Mouse (Mus musculus): ENCODE measurements at regions not wholly inside any gene's neighbourhood (a gene's known extent, or its start where the extent isn't known, plus 50 kb on each side); places are given as distances from the start of the nearest gene placed in this dataset.

DNA sequence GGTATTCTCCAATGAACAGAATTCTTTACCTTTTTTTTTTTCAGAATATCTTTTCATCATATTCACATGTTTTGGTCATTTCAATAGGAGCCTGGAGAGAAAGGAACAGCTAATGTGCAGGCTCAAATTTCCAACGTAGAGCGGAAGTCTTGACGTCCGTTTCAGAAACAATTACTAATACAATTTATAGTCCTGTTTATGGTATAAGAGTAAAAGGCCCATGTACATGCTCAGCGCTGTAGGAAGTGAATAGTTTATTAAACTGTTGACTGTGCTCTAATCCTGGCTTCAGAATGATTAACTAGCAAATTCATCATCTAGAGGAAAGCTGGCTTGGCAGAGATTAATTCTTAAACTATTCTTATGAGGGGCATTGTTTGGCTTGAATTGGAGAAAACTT is 142.1 kb downstream of the Pik3r1 start:
- no peak for DNase-seq (ENCODE audit: low spot score in 2 of 2)

DNA sequence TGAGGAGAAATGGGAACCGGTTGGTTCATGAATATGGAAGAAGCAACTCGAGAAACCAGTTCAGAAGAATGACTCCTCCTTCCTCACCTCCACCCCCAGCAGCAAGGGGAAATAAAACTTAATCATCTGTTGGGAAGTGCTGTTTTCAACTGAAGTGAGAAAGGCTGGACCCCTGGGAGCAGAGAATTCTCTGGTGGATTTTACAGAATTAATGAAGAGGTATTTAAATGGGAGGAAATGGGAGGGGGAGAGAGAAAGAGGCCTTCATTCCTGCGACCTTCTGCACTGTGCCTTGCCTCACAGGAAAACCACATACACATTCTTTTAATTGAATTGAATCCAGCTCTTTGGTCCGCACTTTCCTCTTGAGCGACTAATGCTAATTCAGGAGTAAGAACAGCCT is 143.8 kb downstream of the Pik3r1 start:
- no peak for DNase-seq (ENCODE audit: low spot score in 2 of 2)

DNA sequence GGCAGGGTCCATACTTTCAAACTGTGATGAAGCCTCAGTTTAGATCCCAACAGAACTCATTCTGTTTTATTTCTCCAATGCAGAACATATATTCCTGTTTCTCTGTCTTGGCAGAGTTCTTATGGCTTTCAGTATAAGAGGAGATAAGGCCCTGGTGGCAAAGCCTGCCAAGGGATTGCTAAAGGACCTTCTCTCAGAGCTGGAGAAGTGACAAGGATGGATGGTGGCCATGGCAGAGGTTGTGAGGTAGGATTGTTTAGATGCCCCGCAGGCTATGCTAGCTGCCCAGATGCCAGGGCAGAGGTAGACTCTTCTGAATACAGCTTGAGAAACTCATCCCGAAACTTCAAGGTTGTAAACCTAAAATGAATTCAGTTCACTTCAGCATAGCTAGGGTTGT is 145.4 kb downstream of the Pik3r1 start:
- no peak for DNase-seq (ENCODE audit: low spot score in 2 of 2)

DNA sequence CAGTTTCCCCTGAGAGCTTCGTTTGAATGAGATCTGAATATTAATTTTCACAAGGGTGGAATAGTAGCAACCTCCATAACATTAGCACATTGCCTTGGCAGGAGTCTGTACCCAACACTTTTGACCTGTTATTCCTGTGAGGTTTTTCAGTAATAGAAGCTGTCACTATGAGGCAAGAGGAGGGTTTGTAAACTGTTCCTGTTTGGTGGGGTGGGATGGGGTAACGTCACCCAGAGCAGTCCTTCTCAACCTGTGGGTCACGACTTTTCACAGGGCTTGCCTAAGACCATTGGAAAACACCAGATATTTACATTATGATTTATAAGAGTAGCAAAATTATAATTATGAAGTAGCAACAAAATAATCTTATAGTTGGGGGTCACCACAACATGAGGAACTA is 147.4 kb downstream of the Pik3r1 start:
- DNase-seq (ENCODE audit: low spot score in 2 of 2) = no peak

DNA sequence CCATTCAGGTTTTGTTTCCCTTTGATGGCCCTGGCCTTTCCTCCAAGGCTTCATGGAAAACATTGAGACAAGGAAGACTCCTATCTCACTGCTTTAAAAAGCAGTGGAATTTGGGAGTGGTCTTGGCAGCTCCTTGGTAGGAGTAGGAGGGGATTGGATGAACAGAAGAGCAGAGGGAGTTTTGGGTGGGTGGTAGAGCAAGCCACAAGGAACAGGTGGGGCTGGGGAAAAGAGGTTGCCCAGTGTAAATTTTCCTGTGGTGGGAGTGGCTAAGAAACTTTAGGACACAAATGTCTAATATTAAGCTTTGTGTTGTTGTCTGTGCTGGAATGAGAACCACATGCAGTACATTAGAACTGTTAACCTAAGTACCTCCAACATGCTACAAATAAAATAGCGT is 148.9 kb downstream of the Pik3r1 start:
- DNase-seq (ENCODE audit: low spot score in 2 of 2) = no peak

DNA sequence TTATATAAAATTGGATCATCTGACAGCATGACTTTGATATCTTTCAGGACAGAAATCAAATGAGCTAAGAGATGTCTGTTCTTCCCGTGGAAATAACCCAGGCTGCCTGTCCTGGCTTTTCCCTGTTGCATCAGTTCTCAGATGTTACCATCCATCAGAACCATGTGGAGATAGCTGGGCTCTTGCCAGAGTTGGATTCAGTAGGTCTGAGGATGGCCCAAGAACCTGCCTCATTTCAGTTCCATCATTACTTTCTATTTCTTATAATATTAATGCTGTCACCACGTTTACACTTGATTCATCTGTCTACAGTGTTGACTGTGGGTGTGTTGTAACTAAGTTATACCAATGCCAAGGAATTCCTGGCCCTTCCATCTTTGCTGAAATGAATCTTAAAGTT is 155.2 kb downstream of the Pik3r1 start:
- no peak for DNase-seq (ENCODE audit: low spot score in 2 of 2)

DNA sequence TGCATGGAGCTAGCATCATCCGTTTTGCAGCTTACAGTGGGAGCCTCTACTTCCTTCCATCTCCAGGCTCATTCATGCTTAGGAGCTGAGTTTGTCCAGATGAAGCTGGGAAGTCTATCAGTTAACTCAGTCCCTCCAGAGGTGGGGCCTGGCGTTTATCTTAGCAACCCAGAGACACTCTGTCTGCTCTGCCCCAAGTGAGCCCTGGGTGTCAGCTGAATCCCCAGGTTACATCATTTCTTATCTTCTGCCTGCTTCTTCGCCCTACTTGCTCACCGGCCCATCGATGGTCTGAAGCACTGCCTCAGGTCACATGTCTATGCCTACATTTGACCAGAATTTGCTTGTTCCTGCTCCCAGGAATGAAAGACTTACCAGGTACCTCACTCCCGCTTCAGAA is 156.3 kb downstream of the Pik3r1 start:
- no peak for DNase-seq (ENCODE audit: low spot score in 2 of 2)

DNA sequence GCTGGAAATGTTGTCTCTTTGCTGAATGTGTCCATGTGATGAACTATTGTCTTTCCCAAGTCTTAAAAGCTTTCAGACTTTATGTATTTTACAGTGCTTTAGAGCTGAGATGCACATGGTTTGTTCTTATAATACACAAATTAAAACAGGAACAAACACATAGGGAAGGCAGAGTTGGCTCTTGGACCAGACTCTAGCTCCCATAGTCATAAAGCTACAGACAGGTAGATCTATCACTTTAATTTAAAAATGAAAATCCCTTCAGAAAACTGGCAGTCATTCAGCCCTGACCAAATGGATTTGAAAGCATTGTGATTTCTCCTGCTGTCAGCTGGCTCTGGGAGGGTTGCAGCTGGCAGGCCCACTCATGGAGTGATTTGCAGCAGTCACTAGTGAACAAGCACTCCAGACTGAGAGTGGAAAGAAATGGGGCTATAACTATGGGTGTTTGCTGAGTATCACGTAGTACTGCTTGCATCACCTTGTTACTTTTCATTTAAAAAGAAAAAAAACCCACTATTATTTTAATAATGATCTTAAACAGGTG is 161.8 kb downstream of the Pik3r1 start:
- no peak for DNase-seq (ENCODE audit: low spot score in 2 of 2)

DNA sequence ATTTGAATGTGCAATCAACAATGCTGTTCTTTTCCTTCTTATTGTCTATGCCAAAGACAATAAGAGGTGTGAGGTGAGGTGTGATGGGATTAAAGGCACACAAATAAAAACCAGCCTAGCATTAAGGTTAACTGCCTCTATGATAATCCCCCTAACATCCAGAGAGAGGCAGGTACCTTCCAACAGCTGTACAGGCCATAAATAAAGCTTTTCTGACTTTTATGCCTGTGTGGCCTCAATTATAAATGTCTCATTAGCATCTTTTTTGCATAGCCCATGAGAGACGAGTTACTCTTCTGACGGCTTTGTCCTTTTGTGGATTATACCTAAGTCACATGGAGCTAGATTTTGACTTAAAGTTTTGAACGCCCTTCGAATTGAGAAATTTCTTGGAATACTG is 162.3 kb downstream of the Pik3r1 start:
- DNase-seq (ENCODE audit: low spot score in 2 of 2) = no peak

DNA sequence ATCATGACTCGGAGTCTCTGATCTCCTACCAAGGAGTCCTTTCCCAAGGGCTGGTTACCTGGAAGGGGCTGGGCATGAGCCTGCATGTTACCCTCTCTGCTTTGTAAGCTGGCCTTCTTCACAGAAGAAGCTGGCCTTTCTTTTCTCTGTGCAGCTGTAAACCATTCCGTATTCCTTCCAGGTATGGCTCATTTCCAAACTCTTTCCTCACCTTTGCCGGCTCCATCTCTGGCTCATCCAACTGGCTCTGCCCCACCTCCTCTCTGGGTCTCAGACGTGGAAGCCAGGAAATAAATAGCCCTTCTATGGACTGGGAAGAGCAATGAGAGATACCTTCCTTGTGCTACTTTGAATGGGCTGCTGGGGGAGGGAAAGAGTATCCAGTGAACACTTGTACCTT is 163.0 kb downstream of the Pik3r1 start:
- no peak for DNase-seq (ENCODE audit: low spot score in 2 of 2)

DNA sequence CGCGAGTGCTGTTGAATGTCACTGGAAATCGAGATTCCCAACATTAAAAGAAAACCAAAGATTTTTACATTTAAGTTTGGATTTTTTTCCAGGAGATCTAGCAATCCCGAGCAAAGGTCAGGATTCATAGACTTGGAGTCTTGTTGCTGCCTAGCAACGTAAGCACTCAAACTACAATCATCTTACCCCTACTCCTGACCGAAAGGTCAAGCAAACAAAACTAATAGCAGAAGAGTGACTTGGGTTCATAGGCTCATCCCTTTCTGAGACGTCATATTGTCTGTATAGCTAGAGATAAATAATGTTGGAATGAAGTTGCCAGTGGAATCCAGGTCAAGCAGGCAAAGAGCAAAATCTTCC is 169.9 kb downstream of the Pik3r1 start:
- DNase-seq (ENCODE audit: low spot score in 2 of 2) = no peak

DNA sequence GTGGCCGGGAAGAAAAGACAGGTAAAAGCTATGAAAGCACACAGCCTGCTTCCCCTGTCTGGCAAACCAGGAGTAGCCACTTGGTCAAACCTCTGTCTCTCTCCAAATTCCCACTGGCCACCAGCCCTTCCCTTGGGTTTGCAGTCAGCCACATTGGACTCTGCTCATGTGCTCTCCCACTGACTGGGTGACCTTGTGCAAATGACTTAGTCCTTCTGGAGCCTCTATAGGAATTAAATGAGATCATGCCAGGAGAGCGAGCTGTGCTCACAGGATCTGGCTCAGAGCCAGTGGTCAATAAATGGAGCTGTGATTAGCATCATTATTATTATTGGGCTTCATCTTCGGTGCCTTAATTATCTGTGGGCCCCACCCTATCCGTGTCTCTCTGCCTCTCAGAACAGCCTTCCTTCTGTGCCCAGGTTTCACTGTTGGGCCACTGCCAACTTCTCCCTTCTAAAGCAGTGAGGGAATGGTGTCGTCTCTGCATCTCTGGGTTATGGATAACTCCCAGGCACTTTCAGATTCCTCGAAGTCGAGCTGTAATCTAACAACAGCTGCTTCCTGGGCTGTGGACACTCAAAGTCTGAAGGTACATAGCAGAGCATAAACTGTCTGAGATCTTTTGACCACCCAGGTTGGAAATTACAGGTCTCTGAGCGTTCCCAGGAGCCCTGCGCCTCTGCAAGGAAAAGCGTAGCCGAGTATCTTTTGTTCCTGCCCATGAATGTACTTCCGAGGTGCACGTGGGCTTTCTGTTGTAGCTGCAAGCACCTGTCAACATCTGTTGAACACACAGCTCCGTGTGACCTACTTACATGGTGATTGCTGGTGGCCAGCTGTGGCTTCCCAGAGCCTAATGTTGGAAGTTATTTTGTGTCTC is 170.5 kb downstream of the Pik3r1 start:
- no peak for DNase-seq (ENCODE audit: low spot score in 2 of 2)

DNA sequence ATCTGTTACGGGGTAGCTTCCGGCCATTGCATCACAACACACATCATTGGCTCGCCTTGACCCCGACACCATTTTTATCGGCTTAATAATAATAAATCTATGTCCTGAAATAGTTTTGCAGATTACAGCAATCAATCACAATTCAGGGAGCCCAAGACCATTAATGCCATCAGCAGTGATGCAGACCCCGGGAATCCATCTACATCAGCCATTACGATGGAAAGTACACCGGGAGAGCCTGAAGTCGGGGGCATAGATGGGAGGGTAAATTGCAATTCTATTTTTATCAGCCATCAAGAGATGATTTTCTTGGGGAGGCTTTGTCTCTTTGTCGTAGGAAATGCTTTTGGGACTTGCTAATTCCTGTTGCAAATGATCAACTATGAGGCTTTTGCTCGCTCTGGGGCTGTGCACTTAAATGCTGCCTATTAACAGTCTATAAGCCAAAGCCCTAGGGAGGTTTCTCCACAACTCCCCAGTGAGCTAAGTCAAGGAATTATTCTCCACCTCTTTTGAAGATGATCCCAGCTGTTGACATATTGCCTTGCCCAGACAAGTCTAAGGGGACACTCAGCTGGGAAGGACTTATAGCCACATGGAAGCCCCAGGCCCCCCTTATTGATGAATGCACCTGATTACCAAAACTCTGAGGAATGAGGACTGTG is 173.4 kb downstream of the Pik3r1 start:
- no peak for DNase-seq (ENCODE audit: low spot score in 2 of 2)

DNA sequence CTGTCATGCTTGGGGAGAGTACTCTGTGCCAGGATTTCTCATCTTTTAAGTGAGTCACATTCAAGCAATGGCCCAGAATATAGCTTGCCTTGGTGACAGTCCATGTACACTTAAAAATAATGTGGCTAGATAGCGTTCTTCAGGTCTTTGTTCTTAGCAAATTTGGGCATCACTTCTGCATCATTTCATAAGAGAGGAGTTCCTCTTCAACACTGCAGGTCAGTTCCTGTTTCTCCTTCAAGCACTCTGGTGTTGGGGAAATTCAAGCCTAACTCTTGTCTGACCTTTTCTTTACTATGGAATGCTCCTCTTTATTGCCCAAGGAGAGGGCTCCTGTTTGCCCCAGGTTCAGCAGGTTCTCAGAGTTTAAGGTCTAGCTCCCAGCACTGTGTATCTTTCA is 175.7 kb downstream of the Pik3r1 start:
- no peak for DNase-seq (ENCODE audit: low spot score in 2 of 2)

DNA sequence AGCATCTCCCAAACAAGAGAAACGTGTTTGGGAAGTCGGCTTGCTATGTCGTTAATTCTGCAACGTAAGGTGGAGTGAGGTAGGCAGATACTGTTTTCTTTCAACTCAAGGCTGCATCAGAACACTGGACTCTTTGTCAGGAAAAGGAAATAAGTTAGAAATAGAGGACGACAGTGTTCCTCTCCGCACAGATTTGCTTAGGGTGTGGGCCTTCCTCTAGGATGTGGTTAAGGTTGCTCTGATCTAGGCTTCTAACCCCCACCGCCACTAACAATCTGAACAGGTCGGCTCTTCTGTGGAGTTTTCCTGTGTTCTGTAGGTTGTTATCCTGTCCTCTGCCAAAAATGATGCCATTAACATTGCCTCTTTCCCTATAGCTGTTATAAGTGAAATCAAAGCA is 179.1 kb downstream of the Pik3r1 start:
- DNase-seq (ENCODE audit: low spot score in 2 of 2) = no peak

DNA sequence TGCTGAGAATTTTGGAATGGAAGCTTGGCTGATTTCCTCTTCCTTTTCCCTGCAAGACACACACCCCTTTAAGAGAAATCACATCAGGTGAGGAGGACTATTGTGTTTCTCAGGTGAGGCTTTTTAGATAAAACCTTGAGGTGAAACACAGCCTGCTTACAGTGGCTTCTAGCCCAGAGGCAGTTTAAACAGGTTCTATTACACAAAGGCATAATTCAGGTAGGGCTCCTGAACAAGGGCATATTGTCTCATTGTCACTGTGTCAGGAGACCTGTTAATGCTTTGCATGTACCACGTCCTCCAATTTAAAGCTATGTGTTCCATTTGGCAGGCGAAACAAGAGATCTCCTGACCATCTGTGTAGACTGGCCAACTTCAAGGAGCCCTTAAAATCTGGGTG is 181.2 kb downstream of the Pik3r1 start:
- no peak for DNase-seq (ENCODE audit: low spot score in 2 of 2)

DNA sequence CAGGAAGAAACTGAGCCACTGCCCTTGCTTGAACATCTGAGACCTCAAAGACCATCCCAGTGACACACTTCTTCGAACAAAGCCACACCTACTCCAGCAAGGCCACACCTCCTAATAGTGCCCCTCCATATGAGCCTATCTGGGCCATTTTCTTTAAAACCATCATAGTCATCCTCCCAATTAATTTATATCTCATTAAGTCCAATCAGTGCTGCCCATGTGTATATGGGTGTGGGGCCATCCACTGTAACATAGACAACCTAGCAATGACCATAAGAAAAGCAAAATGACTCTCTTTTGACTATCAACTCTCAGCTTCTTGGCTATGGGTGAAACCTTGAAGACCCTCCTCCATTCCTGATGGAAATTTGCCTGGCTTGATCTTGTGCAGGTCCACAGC is 191.5 kb downstream of the Pik3r1 start:
- no peak for DNase-seq (ENCODE audit: low spot score in 2 of 2)

DNA sequence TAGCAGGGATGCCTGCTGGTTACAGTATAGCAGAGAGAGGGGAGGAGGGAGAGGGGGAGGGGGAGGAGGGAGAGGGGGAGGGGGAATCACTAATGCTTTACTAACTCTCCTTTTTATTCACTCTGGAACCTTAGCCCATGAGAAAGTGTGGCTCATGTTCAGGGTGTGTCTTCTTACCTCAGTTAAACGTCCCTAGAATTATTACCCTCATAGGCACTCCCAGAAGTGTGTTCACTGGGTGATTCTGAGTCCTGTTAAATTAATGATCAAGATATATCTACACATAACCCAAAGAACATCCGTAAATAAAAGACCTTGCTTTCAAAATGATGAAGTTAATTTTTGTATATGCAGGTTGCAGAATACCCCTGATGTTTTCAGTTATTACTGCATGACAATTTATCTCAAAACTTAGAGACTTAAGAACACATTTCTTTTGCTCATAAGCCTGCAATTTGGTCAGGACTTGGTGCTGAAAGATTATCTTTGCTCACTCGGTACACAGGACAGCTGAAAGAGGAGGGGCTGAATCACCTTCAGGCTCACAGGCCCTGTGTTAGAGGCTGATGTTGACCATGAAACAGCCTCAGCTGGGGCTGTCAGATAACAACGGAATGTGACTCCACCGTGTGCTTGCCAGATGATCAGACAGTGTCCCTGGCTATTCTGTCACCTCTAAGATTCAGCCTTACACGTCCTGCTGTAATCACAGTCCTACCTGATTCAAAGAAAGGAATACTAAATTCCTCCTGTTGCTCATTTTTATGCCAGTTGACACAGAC is 195.0 kb downstream of the Pik3r1 start:
- DNase-seq (ENCODE audit: low spot score in 2 of 2) = no peak

DNA sequence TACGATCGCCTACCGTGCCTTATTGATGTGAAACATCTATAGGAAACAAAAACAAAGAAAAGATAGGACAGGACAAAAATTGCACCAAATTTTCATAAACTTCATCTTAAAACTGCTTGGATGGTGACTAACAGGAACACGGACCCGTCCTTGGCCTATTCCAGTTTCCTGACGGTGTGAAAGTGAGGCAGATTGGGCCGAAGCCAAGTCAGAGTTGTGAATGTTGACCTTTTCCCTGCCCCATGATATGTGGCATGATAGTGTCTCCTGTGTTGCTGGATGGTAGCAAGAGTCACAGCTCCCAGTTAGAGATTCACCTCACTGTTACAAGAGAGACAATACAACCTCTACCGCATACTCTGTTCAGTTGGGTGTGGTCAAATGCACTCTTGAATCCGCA is 195.8 kb downstream of the Pik3r1 start:
- DNase-seq (ENCODE audit: low spot score in 2 of 2) = no peak

DNA sequence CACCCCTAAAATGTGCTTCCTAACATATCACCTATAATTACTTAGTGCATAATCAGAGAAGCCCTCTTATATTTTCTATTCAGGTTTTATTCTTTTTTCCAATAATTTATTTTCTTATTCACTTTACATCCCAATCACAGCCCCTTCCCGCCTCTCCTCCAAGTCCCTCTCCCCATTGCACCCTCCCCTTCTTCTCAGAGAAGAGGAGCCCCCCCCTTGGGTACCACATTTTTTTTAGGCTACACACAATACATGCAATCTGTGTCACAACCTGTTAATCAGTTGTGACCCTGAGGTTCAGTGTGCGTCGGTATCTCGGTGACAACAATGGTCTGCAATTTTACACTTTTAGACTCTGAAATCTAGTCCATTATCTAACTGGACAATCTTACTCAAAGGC is 198.0 kb downstream of the Pik3r1 start:
- DNase-seq (ENCODE audit: low spot score in 2 of 2) = no peak

DNA sequence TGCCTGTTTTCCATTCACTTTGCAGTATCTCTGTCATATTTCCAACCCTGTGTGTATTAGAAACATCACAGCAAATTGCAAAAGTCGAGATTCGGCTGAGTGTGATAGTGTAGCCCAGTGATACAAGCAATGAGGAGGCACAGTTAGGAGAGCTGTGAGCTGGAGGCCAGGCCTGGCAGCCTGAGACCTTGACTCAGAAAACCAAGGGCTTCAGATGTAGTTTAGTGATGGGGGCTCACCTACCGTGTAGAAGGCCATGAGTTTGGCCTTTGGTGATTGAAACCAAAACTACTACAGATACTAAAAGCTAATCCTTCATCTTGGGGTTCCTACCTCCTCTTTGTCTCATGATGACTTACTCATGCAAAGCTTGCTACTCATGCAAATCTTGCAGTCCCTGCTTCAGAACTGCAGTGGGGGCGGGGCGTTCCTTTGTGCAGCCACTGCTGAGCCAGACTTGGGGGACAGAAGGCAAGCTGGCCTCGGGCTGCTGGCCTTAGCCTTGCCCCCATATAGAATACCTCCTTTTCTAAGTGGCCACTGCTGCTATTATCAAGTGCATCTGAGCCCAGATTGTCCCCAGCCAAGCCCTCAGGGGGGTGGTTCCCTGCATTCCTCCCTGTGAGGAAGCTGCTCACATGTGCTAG is 198.9 kb downstream of the Pik3r1 start:
- no peak for DNase-seq (ENCODE audit: low spot score in 2 of 2)
